ENCODE assay signal across 19 mouse cellular contexts in the genomic region with DNA sequence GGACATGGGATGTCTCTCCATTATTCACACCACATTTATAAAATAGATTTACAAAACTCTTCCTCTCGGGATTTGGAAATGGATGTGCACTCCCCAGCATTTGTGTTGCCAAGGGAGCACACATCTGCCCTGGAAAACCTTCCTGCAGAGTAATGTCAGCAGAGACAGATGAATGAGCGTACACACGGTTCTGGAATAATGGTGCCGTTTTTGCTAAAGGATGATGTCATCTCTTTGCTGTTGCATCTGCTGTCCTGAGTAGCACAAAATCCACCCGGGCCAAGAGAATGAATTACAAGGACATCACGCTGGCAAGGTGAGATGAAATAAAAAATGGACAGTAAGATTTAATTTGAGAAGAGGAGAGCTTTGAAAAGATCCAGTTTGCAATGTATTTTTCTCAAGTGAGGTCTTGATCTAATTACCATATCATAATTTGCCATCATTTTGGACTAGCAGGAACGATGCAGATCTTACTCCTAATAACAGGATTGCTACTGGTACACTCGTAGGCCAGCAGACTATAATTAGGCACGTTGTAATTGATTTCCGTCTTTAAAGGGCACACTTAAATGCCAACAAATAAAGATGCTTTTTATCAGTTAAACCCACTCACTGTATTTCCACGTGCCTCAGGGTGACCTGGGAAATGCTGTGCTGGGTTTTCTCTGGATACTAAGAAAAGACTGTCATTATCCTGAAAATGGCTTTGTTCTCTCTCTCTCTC. TPM values are rescaled to one million over a fixed set of nuclear protein-coding genes. Genes with fewer than 3 reads are reported as not detected.
A peak's percentile ranks its signal among the peaks of the same experiment; 100 is the strongest.
DNase-seq lines count a peak whose midpoint lies in the region; ATAC-seq lines count a peak whose summit lies in the region.
"Had no signal": no experiment of that assay in that cellular context is flagged by ENCODE, and none has a peak within 500 bp of the region (broad histone marks: within the 10 kb centered on the region; RNA-seq: fewer than 3 reads in every experiment).

No protein-coding gene starts in this region.

- H3K4me1 ChIP-seq in embryonic facial prominence, embryonic 14.5 days (ENCODE audit: control insufficient read depth, insufficient read depth, low read length) = no peaks in the 10 kb centered on the region
- H3K4me1 ChIP-seq in embryonic facial prominence, embryonic 10.5 days = no peaks in the 10 kb centered on the region; the same call in 1 of the 2 replicates
- peaks cover 8% of the 10 kb centered on the region; the same call in 1 of the 2 replicates for H3K4me1 ChIP-seq in midbrain, embryonic 14.5 days (ENCODE audit: control insufficient read depth, insufficient read depth, low read length)
- H3K4me1 ChIP-seq in midbrain, embryonic 10.5 days = no peaks in the 10 kb centered on the region
- peaks cover 14% of the 10 kb centered on the region for H3K4me1 ChIP-seq in hindbrain, embryonic 15.5 days (replicated peaks)
- no peaks in the 10 kb centered on the region for H3K4me1 ChIP-seq in stomach, embryonic 16.5 days (ENCODE audit: control insufficient read depth, insufficient read depth, low read length)

- H3K9ac ChIP-seq in embryonic facial prominence, embryonic 14.5 days (ENCODE audit: low read depth, low read length) = no peak overlapping the region
- H3K9ac ChIP-seq in midbrain, embryonic 14.5 days (replicated peaks; ENCODE audit: low read length) = no peak overlapping the region; the same call in 1 of the 2 replicates
- H3K9ac ChIP-seq in hindbrain, embryonic 15.5 days = no peak overlapping the region
- no peak overlapping the region for H3K9ac ChIP-seq in stomach, embryonic 16.5 days (ENCODE audit: low read length)
- H3K9ac ChIP-seq: heart, embryonic 15.5 days; lung, embryonic 14.5 days had no signal

- 44% methylated on average over 11 of the region's 11 CpGs for WGBS in embryonic facial prominence, embryonic 14.5 days
- WGBS in embryonic facial prominence, embryonic 10.5 days = 69% methylated on average over 11 of the region's 11 CpGs
- WGBS in midbrain, embryonic 14.5 days = 45% methylated on average over 11 of the region's 11 CpGs
- 85% methylated on average over 11 of the region's 11 CpGs for WGBS in midbrain, embryonic 10.5 days
- WGBS in hindbrain, embryonic 15.5 days = 27% methylated on average over 11 of the region's 11 CpGs
- WGBS in stomach, embryonic 16.5 days = 51% methylated on average over 11 of the region's 11 CpGs

- no peaks in the 10 kb centered on the region for H3K9me3 ChIP-seq in embryonic facial prominence, embryonic 14.5 days (ENCODE audit: control insufficient read depth, low read length)
- no peaks in the 10 kb centered on the region for H3K9me3 ChIP-seq in embryonic facial prominence, embryonic 10.5 days
- H3K9me3 ChIP-seq in midbrain, embryonic 14.5 days (ENCODE audit: control insufficient read depth, low read length) = no peaks in the 10 kb centered on the region
- H3K9me3 ChIP-seq in midbrain, embryonic 10.5 days (replicated peaks) = no peaks in the 10 kb centered on the region
- H3K9me3 ChIP-seq in hindbrain, embryonic 15.5 days = no peaks in the 10 kb centered on the region
- no peaks in the 10 kb centered on the region for H3K9me3 ChIP-seq in stomach, embryonic 16.5 days (replicated peaks; ENCODE audit: control insufficient read depth, low read length)
- H3K9me3 ChIP-seq: heart, embryonic 15.5 days had no signal

- ATAC-seq in embryonic facial prominence, embryonic 14.5 days (ENCODE audit: low read depth) = peak; percentile 55; the same call in 1 of the 2 replicates
- ATAC-seq in midbrain, embryonic 14.5 days (ENCODE audit: low FRiP score, low TSS enrichment) = no peak; the same call in 1 of the 2 replicates
- ATAC-seq in hindbrain, embryonic 15.5 days (ENCODE audit: low FRiP score, low read depth) = peak; percentile 63; the same call in 1 of the 2 replicates
- 0 out of 2 replicates have a peak, but pooled peaks have one; percentile 40 for ATAC-seq in stomach, embryonic 16.5 days (ENCODE audit: insufficient read depth, low FRiP score)

- H3K27ac ChIP-seq in embryonic facial prominence, embryonic 14.5 days (replicated peaks; ENCODE audit: low read depth, low read length) = no peak overlapping the region
- no peak overlapping the region for H3K27ac ChIP-seq in embryonic facial prominence, embryonic 10.5 days (replicated peaks)
- 0 out of 2 replicates have a peak overlapping the region, but pooled peaks have one; percentile 5 for H3K27ac ChIP-seq in midbrain, embryonic 14.5 days (replicated peaks; ENCODE audit: low read depth, low read length)
- no peak overlapping the region for H3K27ac ChIP-seq in midbrain, embryonic 10.5 days (replicated peaks)
- peak overlapping the region; percentile 47; the same call in 1 of the 2 replicates for H3K27ac ChIP-seq in hindbrain, embryonic 15.5 days (replicated peaks)
- no peak overlapping the region for H3K27ac ChIP-seq in stomach, embryonic 16.5 days (ENCODE audit: low read length)
- H3K27ac ChIP-seq: heart, embryonic 15.5 days; left cerebral cortex, adult 2 months had no signal

- DNase-seq in embryonic facial prominence, embryonic 14.5 days (ENCODE audit: low spot score) = peak; percentile 40
- no peak for DNase-seq in embryonic facial prominence, embryonic 10.5 days (ENCODE audit: low spot score)
- peak; percentile 50 for DNase-seq in midbrain, embryonic 14.5 days
- no peak for DNase-seq in midbrain, embryonic 10.5 days (ENCODE audit: low spot score)
- no peak for DNase-seq in cerebellum, adult 18-20 months
- no peak for DNase-seq in urinary bladder, postnatal 10 days (ENCODE audit: low spot score)
- DNase-seq: cerebellum, adult 2 months; gastrocnemius, postnatal 36 days; kidney, postnatal 14 days; liver; lung, embryonic 14.5 days; retina, postnatal 1 day; spleen, adult 18-20 months had no signal

- no peaks in the 10 kb centered on the region for H3K36me3 ChIP-seq in embryonic facial prominence, embryonic 14.5 days (ENCODE audit: control insufficient read depth, insufficient read depth, low read length)
- no peaks in the 10 kb centered on the region for H3K36me3 ChIP-seq in embryonic facial prominence, embryonic 10.5 days (replicated peaks)
- no peaks in the 10 kb centered on the region for H3K36me3 ChIP-seq in midbrain, embryonic 14.5 days (ENCODE audit: control insufficient read depth, insufficient read depth, low read length)
- H3K36me3 ChIP-seq in midbrain, embryonic 10.5 days = no peaks in the 10 kb centered on the region
- no peaks in the 10 kb centered on the region for H3K36me3 ChIP-seq in hindbrain, embryonic 15.5 days
- no peaks in the 10 kb centered on the region for H3K36me3 ChIP-seq in stomach, embryonic 16.5 days (ENCODE audit: control insufficient read depth, insufficient read depth, low read length)
- H3K36me3 ChIP-seq: heart, embryonic 15.5 days had no signal

- no peak overlapping the region for H3K4me2 ChIP-seq in embryonic facial prominence, embryonic 14.5 days (ENCODE audit: low read depth, low read length)
- H3K4me2 ChIP-seq in midbrain, embryonic 14.5 days (ENCODE audit: low read length) = 0 out of 2 replicates have a peak overlapping the region, but pooled peaks have one; percentile 11
- peak overlapping the region; percentile 25 for H3K4me2 ChIP-seq in hindbrain, embryonic 15.5 days
- no peak overlapping the region for H3K4me2 ChIP-seq in stomach, embryonic 16.5 days (ENCODE audit: low read depth, low read length)
- H3K4me2 ChIP-seq: heart, embryonic 15.5 days; lung, embryonic 14.5 days had no signal

- no peaks in the 10 kb centered on the region for H3K27me3 ChIP-seq in embryonic facial prominence, embryonic 14.5 days (replicated peaks; ENCODE audit: control insufficient read depth, insufficient read depth, low read length)
- H3K27me3 ChIP-seq in embryonic facial prominence, embryonic 10.5 days (replicated peaks; ENCODE audit: low read depth, poor library complexity, severe bottlenecking) = no peaks in the 10 kb centered on the region
- H3K27me3 ChIP-seq in midbrain, embryonic 14.5 days (ENCODE audit: control insufficient read depth, insufficient read depth, low read length) = no peaks in the 10 kb centered on the region
- H3K27me3 ChIP-seq in midbrain, embryonic 10.5 days (ENCODE audit: low read depth, poor library complexity, severe bottlenecking) = no peaks in the 10 kb centered on the region
- no peaks in the 10 kb centered on the region for H3K27me3 ChIP-seq in hindbrain, embryonic 15.5 days
- no peaks in the 10 kb centered on the region for H3K27me3 ChIP-seq in stomach, embryonic 16.5 days (ENCODE audit: control insufficient read depth, insufficient read depth, low read length)
- H3K27me3 ChIP-seq: CH12.LX; heart, embryonic 15.5 days; megakaryocyte, embryonic 14.5 days had no signal

- no peak overlapping the region for H3K4me3 ChIP-seq in embryonic facial prominence, embryonic 14.5 days (ENCODE audit: low read depth, low read length)
- H3K4me3 ChIP-seq in embryonic facial prominence, embryonic 10.5 days = no peak overlapping the region
- H3K4me3 ChIP-seq in midbrain, embryonic 14.5 days (replicated peaks; ENCODE audit: low read depth, low read length) = no peak overlapping the region
- H3K4me3 ChIP-seq in midbrain, embryonic 10.5 days = no peak overlapping the region
- H3K4me3 ChIP-seq in hindbrain, embryonic 15.5 days = no peak overlapping the region
- H3K4me3 ChIP-seq in stomach, embryonic 16.5 days (replicated peaks; ENCODE audit: low read length) = no peak overlapping the region
- H3K4me3 ChIP-seq: heart, embryonic 15.5 days; left cerebral cortex, adult 2 months had no signal

RNA-seq across cellular contexts. Expression of a gene that starts 38.4 kb away (rescaled TPM):
- 68.0 and 75.5 TPM in 2 replicates for polyA plus RNA-seq in embryonic facial prominence, embryonic 14.5 days (2014; fragmentation: Nextera tagmentation; extraction: Ambion mirVana)
- polyA plus RNA-seq in embryonic facial prominence, embryonic 10.5 days (2016; fragmentation: Nextera tagmentation; extraction: Ambion mirVana) = 36.4 and 37.7 TPM in 2 replicates
- 29.0 and 38.7 TPM in 2 replicates for polyA plus RNA-seq in midbrain, embryonic 14.5 days (2014; fragmentation: Nextera tagmentation; extraction: Ambion mirVana)
- 34.9 and 35.6 TPM in 2 replicates for polyA plus RNA-seq in midbrain, embryonic 10.5 days (2016; fragmentation: Nextera tagmentation; extraction: Ambion mirVana)
- 33.8 and 35.6 TPM in 2 replicates for polyA plus RNA-seq in hindbrain, embryonic 15.5 days (2015; fragmentation: Nextera tagmentation; extraction: Ambion mirVana)
- 47.3 and 53.7 TPM in 2 replicates for polyA plus RNA-seq in stomach, embryonic 16.5 days (2015; fragmentation: Nextera tagmentation; extraction: Ambion mirVana)

Comparison
In these comparisons a context has a peak if more than half of its experiments do, and no peak if none do; other contexts are left out.
1. DNase-seq: peak in embryonic facial prominence, embryonic 14.5 days (single experiment) and midbrain, embryonic 14.5 days (single experiment); none in embryonic facial prominence, embryonic 10.5 days (single experiment), midbrain, embryonic 10.5 days (single experiment), cerebellum, adult 18-20 months (0 of 2) and urinary bladder, postnatal 10 days (single experiment).
2. H3K27ac ChIP-seq: peak in midbrain, embryonic 14.5 days (single experiment) and hindbrain, embryonic 15.5 days (single experiment); none in embryonic facial prominence, embryonic 14.5 days (single experiment), embryonic facial prominence, embryonic 10.5 days (single experiment), midbrain, embryonic 10.5 days (single experiment) and stomach, embryonic 16.5 days (single experiment).
3. H3K4me2 ChIP-seq: peak in midbrain, embryonic 14.5 days (single experiment) and hindbrain, embryonic 15.5 days (single experiment); none in embryonic facial prominence, embryonic 14.5 days (single experiment) and stomach, embryonic 16.5 days (single experiment).